Mouse (Mus musculus): Measurements from ENCODE around the gene Sox5. TPM values are rescaled to one million over a fixed set of nuclear protein-coding genes. Genes with fewer than 3 reads are reported as not detected.
A peak's percentile ranks its signal among the peaks of the same experiment; 100 is the strongest.
"Not testable (repeated sequence)": the region's sequence is repeated elsewhere in the genome, so short reads cannot be mapped to it uniquely, and the experiment has no call there.

Sox5 gene
- total RNA-seq, 2 experiments from 2014 or later = 3.7 to 5.4 TPM

GRCm38 (mm10) chr6:144270306-144270705 is 511.5 kb downstream of the Sox5 start:
- DNase-seq = no peak

- DNase-seq = no peak
These were observed 512.1 kb downstream of the Sox5 start for GRCm38 (mm10) chr6:144269666-144270065.

- DNase-seq = no peak
These were observed 516.0 kb downstream of the Sox5 start for GRCm38 (mm10) chr6:144265752-144266151.

GRCm38 (mm10) chr6:144265004-144265403 is 516.8 kb downstream of the Sox5 start:
- DNase-seq = no peak

- no peak for DNase-seq
These were observed 517.4 kb downstream of the Sox5 start for GRCm38 (mm10) chr6:144264320-144264915.

GRCm38 (mm10) chr6:144256500-144256899 is 525.3 kb downstream of the Sox5 start:
- DNase-seq = peak; percentile 34

- DNase-seq = no peak
These were observed 529.5 kb downstream of the Sox5 start for GRCm38 (mm10) chr6:144252191-144252718.

- DNase-seq = no peak
These were observed 530.3 kb downstream of the Sox5 start for GRCm38 (mm10) chr6:144251222-144252170.

- DNase-seq = no peak
These were observed 531.1 kb downstream of the Sox5 start for GRCm38 (mm10) chr6:144250625-144251181.

GRCm38 (mm10) chr6:144236581-144236980 is 545.2 kb downstream of the Sox5 start:
- DNase-seq = no peak

GRCm38 (mm10) chr6:144203970-144204369 is 577.8 kb downstream of the Sox5 start:
- DNase-seq = no peak

- DNase-seq = no peak
These were observed 578.8 kb downstream of the Sox5 start for GRCm38 (mm10) chr6:144203013-144203412.

GRCm38 (mm10) chr6:144201402-144202040 is 580.3 kb downstream of the Sox5 start:
- no peak for DNase-seq

GRCm38 (mm10) chr6:144197209-144198119 is 584.3 kb downstream of the Sox5 start:
- DNase-seq = no peak

GRCm38 (mm10) chr6:144195934-144196333 is 585.8 kb downstream of the Sox5 start:
- DNase-seq = no peak

GRCm38 (mm10) chr6:144183087-144183486 is 598.7 kb downstream of the Sox5 start:
- DNase-seq = no peak

- DNase-seq = not testable (repeated sequence)
These were observed 599.3 kb downstream of the Sox5 start for GRCm38 (mm10) chr6:144182429-144182828.

- peak; percentile 14 for DNase-seq
These were observed 600.5 kb downstream of the Sox5 start for GRCm38 (mm10) chr6:144181083-144181866.

GRCm38 (mm10) chr6:144179111-144179510 is 602.7 kb downstream of the Sox5 start:
- no peak for DNase-seq

- no peak for DNase-seq
These were observed 605.1 kb downstream of the Sox5 start for GRCm38 (mm10) chr6:144176674-144177073.

GRCm38 (mm10) chr6:144175590-144175989 is 606.2 kb downstream of the Sox5 start:
- DNase-seq = no peak

All from heart, postnatal 4 days (tissue).